Mouse (Mus musculus): ENCODE results near the gene Fubp1. TPM values are rescaled to one million over a fixed set of nuclear protein-coding genes. Genes with fewer than 3 reads are reported as not detected.

Fubp1 gene
- total RNA-seq, 2 experiments from 2014 or later = 74.7 to 135 TPM

DNA sequence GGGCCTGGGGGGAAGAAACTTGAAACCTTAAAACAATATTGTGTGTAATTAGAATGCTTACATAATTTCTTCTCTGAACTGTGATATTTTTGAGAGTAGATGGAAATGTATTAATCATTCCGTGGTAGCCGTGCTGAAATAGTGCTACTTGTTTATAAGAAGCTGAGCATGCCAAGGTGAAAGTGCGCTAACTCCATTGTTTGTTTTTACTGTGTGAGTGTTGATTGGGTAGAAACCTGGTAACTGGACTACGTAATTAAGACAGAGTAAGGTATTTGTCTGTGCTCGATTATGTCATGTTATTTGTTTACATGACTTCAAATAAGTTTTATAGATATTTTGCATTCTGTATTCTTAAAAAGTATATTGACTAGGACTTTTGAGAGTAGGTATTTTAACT, 19.0 kb downstream of the Fubp1 start:
- no peak for ATAC-seq (ENCODE audit: poor library complexity, severe bottlenecking)

- ATAC-seq (ENCODE audit: poor library complexity, severe bottlenecking) = no peak
Measured at GRCm38 (mm10) chr3:152231333-152232100, 21.3 kb downstream of the Fubp1 start.

GRCm38 (mm10) chr3:152235238-152235637, 25.0 kb downstream of the Fubp1 start:
- ATAC-seq (ENCODE audit: poor library complexity, severe bottlenecking) = no peak

GRCm38 (mm10) chr3:152235805-152236204, 25.6 kb downstream of the Fubp1 start:
- no peak for ATAC-seq (ENCODE audit: poor library complexity, severe bottlenecking)

DNA sequence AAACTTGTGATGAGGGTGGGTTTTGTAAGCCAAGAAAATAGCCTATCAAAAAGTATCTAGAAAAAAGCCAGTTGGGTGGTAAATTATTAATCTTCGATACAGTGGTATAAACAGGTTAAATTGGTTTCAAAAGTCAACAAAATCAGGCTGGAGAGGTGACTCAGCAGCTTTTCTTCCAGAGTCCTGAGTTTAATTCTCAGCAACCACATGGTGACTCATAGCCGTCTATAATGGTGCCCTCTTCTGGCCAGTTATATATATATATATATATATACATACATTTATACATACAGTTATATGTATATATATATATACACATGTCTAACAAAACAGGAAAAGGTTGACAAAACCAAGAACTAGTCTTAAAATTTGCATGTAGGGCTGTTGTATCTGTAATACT, 28.6 kb downstream of the Fubp1 start:
- ATAC-seq (ENCODE audit: poor library complexity, severe bottlenecking) = peak; percentile 52; the same call in 1 of the 2 replicates

GRCm38 (mm10) chr3:152239592-152239991, 29.4 kb downstream of the Fubp1 start:
- no peak for ATAC-seq (ENCODE audit: poor library complexity, severe bottlenecking)

GRCm38 (mm10) chr3:152241098-152241497, 30.9 kb downstream of the Fubp1 start:
- ATAC-seq (ENCODE audit: poor library complexity, severe bottlenecking) = no peak

- ATAC-seq (ENCODE audit: poor library complexity, severe bottlenecking) = no peak
Measured at GRCm38 (mm10) chr3:152243304-152243703, 33.1 kb downstream of the Fubp1 start.

DNA sequence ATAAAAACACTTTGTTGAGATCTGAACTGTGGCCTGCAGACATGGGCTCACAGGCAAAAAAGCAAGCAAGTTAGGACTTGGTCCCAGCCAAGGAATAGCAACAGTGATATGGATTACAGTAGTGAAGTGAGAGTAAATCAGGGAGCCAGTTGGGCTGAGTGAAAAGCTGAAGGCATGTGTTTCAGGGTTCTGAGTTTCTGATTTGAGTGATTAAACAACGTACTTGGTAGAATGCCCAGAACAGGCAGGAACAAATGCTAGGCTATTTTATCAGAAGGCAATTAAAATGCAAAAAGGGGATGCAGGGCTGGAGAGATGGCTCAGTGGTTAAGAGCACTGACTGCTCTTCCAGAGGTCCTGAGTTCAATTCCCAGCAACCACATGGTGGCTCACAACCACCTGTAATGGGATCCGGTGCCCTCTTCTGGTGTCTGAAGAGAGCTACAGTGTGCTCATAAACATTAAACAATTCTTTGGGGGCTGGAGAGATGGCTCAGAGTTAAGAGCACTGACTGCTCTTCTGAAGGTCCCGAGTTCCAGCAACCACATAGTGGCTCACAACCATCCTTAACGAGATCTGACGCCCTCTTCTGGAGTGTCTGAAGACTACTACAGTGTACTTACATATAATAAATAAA, 35.2 kb downstream of the Fubp1 start:
- no peak for ATAC-seq (ENCODE audit: poor library complexity, severe bottlenecking)

DNA sequence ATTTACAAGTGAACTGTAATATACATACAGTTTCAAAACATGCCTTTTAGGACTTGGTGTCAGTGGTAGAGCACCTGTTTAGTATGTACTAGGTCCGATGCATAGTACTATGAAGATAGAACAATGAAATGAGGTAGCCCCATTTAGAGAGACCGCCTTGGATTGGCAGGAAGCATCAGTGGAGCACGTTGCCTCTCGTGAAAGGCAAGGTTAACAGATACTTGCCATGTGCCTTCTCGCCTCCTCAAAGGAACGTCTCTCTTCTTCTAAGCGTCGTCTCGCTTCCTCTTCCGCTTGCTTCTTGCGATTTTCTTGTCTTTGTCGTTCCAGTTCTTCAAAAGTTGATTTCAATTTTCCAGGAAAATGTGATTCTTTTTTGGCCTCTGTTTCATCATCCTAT, 37.5 kb downstream of the Fubp1 start:
- no peak for ATAC-seq (ENCODE audit: poor library complexity, severe bottlenecking)

DNA sequence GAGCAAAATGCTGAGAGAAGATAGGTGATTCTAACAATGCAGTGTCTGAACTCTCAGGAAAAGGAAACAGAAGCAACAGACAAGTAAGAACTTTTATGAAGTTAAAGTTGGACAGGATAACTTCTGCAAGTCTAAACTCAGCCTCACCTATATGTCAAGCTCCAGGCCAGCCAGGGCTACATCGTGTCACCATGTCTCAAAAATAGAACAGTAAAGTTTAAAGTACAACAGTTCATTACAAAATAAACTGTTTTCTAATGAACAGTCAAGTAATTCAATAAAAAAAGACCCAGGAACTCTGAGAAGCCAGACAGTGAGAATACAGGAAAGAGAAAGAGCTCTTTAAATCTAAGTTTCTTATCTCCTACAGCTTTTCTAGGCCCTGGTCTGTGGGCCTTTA, 40.3 kb downstream of the Fubp1 start:
- no peak for ATAC-seq (ENCODE audit: poor library complexity, severe bottlenecking)

GRCm38 (mm10) chr3:152257528-152257927, 47.3 kb downstream of the Fubp1 start:
- ATAC-seq (ENCODE audit: poor library complexity, severe bottlenecking) = no peak

DNA sequence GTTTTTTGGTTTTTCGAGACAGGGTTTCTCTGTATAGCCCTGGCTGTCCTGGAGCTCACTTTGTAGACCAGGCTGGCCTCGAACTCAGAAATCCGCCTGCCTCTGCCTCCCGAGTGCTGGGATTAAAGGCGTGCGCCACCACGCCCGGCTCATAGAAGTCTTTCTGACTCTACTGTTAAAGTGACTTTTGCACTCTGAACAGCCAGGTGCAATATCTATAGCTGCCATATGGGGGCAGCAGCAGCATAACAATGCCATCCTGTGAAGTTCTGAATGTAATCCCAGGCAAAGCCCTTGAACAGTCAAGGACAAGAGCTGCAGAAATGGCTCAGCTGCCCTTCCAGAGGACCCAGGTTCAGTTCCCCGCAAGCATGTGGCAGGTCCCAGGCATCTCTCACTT, 49.2 kb downstream of the Fubp1 start:
- ATAC-seq (ENCODE audit: poor library complexity, severe bottlenecking) = peak; percentile 79

GRCm38 (mm10) chr3:152260362-152260761, 50.1 kb downstream of the Fubp1 start:
- ATAC-seq (ENCODE audit: poor library complexity, severe bottlenecking) = no peak

- ATAC-seq (ENCODE audit: poor library complexity, severe bottlenecking) = peak; percentile 31
Measured at GRCm38 (mm10) chr3:152261436-152261835, 51.2 kb downstream of the Fubp1 start.

DNA sequence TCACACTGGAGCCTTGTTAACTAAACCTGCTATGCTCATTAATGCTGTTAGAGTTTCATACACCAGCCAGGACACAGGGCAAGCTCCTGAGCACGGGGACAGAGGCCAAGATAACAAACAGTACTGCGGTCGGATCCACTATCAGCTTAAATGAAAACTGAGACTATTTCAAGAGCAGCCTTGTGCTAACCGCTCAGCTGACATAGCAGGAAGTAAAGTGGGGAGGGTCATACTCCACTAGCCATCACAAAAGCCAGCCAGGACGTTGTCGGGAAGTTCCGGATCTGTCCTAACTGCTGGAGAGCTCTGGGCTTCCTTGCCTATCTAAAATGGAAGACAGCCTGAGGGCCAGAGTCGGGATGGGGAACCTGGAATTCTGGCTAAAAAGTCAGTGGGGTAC, 51.7 kb downstream of the Fubp1 start:
- ATAC-seq (ENCODE audit: poor library complexity, severe bottlenecking) = peak; percentile 53

- no peak for ATAC-seq (ENCODE audit: poor library complexity, severe bottlenecking)
Measured at GRCm38 (mm10) chr3:152264374-152264773, 54.2 kb downstream of the Fubp1 start.

DNA sequence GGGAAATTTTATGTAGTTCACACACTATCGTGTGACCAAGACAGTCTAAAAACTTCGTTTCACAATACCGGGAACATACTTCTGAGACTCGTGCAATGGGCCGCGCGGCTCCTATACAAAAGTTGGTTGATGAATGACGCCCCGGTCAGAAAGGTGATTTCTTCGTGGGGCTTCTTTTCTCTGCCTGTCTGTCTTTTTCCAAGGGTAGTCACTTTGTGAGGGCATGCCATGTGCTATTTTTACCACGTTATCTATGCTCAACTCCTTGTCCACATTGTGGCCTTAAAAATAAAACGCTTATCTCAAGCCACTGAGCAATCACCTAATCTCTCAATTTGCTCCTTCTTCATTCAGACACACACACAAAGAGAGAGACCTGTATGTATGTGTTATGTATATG, 54.6 kb downstream of the Fubp1 start:
- no peak for ATAC-seq (ENCODE audit: poor library complexity, severe bottlenecking)

GRCm38 (mm10) chr3:152265351-152266035, 55.3 kb downstream of the Fubp1 start:
- ATAC-seq (ENCODE audit: poor library complexity, severe bottlenecking) = 0 out of 2 replicates have a peak, but pooled peaks have one; percentile 13

DNA sequence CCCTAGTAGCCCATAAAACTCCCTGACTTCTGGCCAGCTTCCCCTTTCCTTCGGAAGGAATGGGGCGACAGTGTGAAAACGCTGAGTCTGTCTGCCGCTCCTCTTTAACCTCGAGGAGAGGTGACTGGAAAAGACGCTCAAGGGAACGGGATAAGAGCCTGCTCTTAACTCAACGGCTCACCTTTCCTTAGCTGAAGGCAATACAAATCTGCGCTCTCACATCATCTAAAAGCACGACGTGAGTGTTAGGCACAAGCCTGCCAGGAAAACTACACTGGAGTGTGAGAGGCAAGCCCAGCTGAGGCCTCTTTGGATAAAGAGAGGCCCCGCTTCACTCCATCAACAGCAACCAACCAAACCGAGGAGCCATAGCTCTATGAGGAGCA, 55.8 kb downstream of the Fubp1 start, which contains the start of gene Nexn:
Nexn (minus strand) TSS at position 315 of the 386 bp plus-strand sequence.
- no peak for ATAC-seq (ENCODE audit: poor library complexity, severe bottlenecking)

DNA sequence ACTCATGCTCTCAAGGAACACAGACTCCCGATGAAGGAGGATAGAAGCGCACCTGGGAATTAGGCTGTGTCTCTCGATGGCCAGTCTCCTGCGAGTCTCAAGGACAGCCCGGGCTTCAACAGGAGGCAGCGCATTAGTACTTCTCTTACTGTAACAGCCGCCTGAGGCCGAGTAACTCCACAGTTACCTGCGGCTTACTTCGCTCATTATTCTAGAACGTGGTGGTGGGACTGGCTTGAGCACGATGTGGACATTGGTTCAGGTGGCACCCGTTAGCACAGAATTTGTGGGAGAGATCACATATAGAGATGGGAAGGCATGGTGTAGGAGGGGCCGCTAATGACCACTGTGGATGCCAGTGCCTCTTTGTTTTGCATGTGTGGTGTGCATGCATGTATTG, 57.9 kb downstream of the Fubp1 start:
- no peak for ATAC-seq (ENCODE audit: poor library complexity, severe bottlenecking)

Data from megakaryocyte, adult 5-6 weeks (primary cell).